Mouse (Mus musculus): ENCODE measurements around the gene Trak2. TPM values are rescaled to one million over a fixed set of nuclear protein-coding genes. Genes with fewer than 3 reads are reported as not detected.
A peak's percentile ranks its signal among the peaks of the same experiment; 100 is the strongest.

The Trak2 gene
- total and polyA plus RNA-seq, 3 experiments = 11.4 to 107 (median 15.5) TPM

GRCm38 (mm10) chr1:58993144-58993543 lies 19.9 kb upstream of the Trak2 start:
- no peaks in the 10 kb centered on the region for H3K27me3 ChIP-seq (ENCODE audit: control insufficient read depth in 1 of 2, insufficient read depth in 2 of 2, low read length in 2 of 2)
- no peak overlapping the region for H3K9ac ChIP-seq (ENCODE audit: control insufficient read depth, low read depth, low read length, poor library complexity, severe bottlenecking)
- H3K4me1 ChIP-seq (ENCODE audit: control insufficient read depth in 1 of 2, insufficient read depth in 2 of 2, low read length in 2 of 2) = no peaks in the 10 kb centered on the region; a peak in 1 of 4 replicates
- H3K79me2 ChIP-seq (ENCODE audit: control insufficient read depth, insufficient read depth, low read length, poor library complexity) = no peaks in the 10 kb centered on the region
- H3K36me3 ChIP-seq (ENCODE audit: control insufficient read depth in 1 of 2, insufficient read depth in 2 of 2, low read length in 2 of 2) = peaks cover 2 to 7% of the 10 kb centered on the region in 2 experiments; a peak in 3 of 4 replicates
- H3K27ac ChIP-seq (ENCODE audit: control insufficient read depth, low read depth, low read length) = no peak overlapping the region
- peak; percentile 22 for DNase-seq (ENCODE audit: low read depth, low spot score)
- no peak overlapping the region for H3K4me3 ChIP-seq (ENCODE audit: control insufficient read depth in 1 of 2, insufficient read depth in 1 of 2, low read depth in 2 of 2, low read length in 2 of 2)
- TF ChIP-seq CHD1 (IDR thresholded peaks at IDR 0.05; ENCODE audit: low read depth, low read length) (no peak), CHD2 (IDR thresholded peaks at IDR 0.05; ENCODE audit: low read length) (no peak), SMC3 (IDR thresholded peaks at IDR 0.05; ENCODE audit: low read depth, low read length) (no peak), MXI1 (IDR thresholded peaks at IDR 0.05; ENCODE audit: low read depth, low read length) (no peak), GATA1 (IDR thresholded peaks at IDR 0.05; ENCODE audit: low read depth, low read length) (no peak), BHLHE40 (IDR thresholded peaks at IDR 0.05; ENCODE audit: borderline replicate concordance, low read depth, low read length) (no peak), NELFE (IDR thresholded peaks at IDR 0.05; ENCODE audit: low read depth, low read length) (no peak), MEF2A (IDR thresholded peaks at IDR 0.05; ENCODE audit: extremely low read depth, insufficient replicate concordance, low read depth, low read length, poor library complexity, severe bottlenecking) (no peak), ELF1 (IDR thresholded peaks at IDR 0.05; ENCODE audit: low read depth, low read length) (no peak)
- no peaks in the 10 kb centered on the region for H3K9me3 ChIP-seq (replicated peaks; ENCODE audit: insufficient read depth, low read length)

- H3K79me2 ChIP-seq (ENCODE audit: control insufficient read depth, insufficient read depth, low read length, poor library complexity) = no peaks in the 10 kb centered on the region
- DNase-seq (ENCODE audit: low read depth, low spot score) = no peak
- no peaks in the 10 kb centered on the region; a peak in 2 of 4 replicates for H3K36me3 ChIP-seq (ENCODE audit: control insufficient read depth in 1 of 2, insufficient read depth in 2 of 2, low read length in 2 of 2)
- no peak overlapping the region for H3K27ac ChIP-seq (ENCODE audit: control insufficient read depth, low read depth, low read length)
- no peaks in the 10 kb centered on the region for H3K27me3 ChIP-seq (ENCODE audit: control insufficient read depth in 1 of 2, insufficient read depth in 2 of 2, low read length in 2 of 2)
- H3K4me3 ChIP-seq (ENCODE audit: control insufficient read depth in 1 of 2, insufficient read depth in 1 of 2, low read depth in 2 of 2, low read length in 2 of 2) = no peak overlapping the region
- H3K4me1 ChIP-seq (ENCODE audit: control insufficient read depth in 1 of 2, insufficient read depth in 2 of 2, low read length in 2 of 2) = no peaks in the 10 kb centered on the region
- TF ChIP-seq GABPA (IDR thresholded peaks at IDR 0.05; ENCODE audit: low read depth, low read length) (no peak), UBTF (IDR thresholded peaks at IDR 0.05; ENCODE audit: borderline replicate concordance, insufficient read depth, low read depth, low read length) (no peak), MYB (IDR thresholded peaks at IDR 0.05; ENCODE audit: low read depth, low read length) (no peak), ETS1 (IDR thresholded peaks at IDR 0.05; ENCODE audit: low read depth, low read length) (no peak), ZMIZ1 (IDR thresholded peaks at IDR 0.05; ENCODE audit: low read depth, low read length) (no peak), ZKSCAN1 (IDR thresholded peaks at IDR 0.05; ENCODE audit: low read depth, low read length) (no peak), POLR2AphosphoS2 (IDR thresholded peaks at IDR 0.05; ENCODE audit: low read length) (no peak), RCOR1 (IDR thresholded peaks at IDR 0.05; ENCODE audit: low read depth, low read length) (no peak), CHD1 (IDR thresholded peaks at IDR 0.05; ENCODE audit: low read depth, low read length) (no peak), POLR2AphosphoS5 (IDR thresholded peaks at IDR 0.05; ENCODE audit: borderline replicate concordance, low read depth, low read length) (no peak), MXI1 (IDR thresholded peaks at IDR 0.05; ENCODE audit: low read depth, low read length) (no peak), MAFK (IDR thresholded peaks at IDR 0.05; ENCODE audit: borderline replicate concordance, low read depth, low read length) (no peak), MAZ (IDR thresholded peaks at IDR 0.05; ENCODE audit: low read depth, low read length) (no peak), ELF1 (IDR thresholded peaks at IDR 0.05; ENCODE audit: low read depth, low read length) (no peak), E2F4 (IDR thresholded peaks at IDR 0.05; ENCODE audit: borderline replicate concordance, low read depth, low read length) (no peak)
- H3K9ac ChIP-seq (ENCODE audit: control insufficient read depth, low read depth, low read length, poor library complexity, severe bottlenecking) = no peak overlapping the region
- no peaks in the 10 kb centered on the region for H3K9me3 ChIP-seq (replicated peaks; ENCODE audit: insufficient read depth, low read length)
Measured at GRCm38 (mm10) chr1:58984586-58984985, 11.4 kb upstream of the Trak2 start.

Measured in MEL (cell line).